Mouse (Mus musculus): Measurements from ENCODE around the gene A630023A22Rik.

A630023A22Rik gene

GRCm38 (mm10) chr14:34102601-34103000 lies at the start of gene A630023A22Rik:
Gene A630023A22Rik (minus strand): TSS chr14:34102754.
- no peak for DNase-seq (ENCODE audit: low spot score in 2 of 2)

DNA sequence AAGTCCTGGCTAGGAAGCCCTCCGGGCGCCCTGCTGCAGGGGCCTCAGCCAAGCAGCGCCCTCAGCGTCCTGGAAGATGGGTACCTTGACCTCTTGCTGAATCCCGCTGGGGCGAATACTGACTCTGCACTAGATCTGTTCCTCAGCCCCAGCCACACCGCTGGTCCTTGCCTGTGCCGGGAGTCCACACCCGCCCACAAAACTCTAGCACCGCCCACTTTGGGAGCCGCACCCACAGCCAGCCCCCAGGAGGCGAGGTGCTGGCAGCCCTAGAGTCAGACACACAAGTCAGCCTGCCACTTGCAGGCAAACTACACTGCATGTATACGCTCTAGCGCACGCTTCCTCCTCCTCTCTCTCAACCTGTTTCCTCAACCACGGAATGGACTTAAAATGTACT lies 49.8 kb upstream of the A630023A22Rik start, which contains the start of gene Npy4r:
TSS of gene Npy4r (minus strand) at position 148 of the 400 bp plus-strand sequence.
- no peak for DNase-seq (ENCODE audit: low spot score in 2 of 2)

GRCm38 (mm10) chr14:34142915-34143314 lies 40.4 kb upstream of the A630023A22Rik start:
- DNase-seq (ENCODE audit: low spot score in 2 of 2), result no peak

DNA sequence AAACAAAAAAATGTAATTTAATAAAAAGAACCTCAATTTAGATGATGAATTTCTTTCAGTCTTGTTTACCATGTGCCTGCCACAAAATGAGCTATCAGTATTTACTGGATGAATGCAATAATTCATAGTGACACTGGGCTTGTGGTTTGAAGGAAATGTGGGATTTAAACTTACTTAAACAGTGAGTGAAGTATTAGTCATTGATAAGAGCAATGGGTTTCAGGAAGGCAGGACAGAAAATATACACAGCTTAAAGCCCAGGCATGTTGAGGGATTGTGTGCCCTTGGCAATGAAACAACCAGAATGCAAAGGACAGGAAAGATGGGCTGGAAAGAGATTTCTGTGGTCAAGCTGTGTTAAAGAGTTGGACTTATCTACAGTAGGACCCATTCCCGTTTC lies 39.8 kb upstream of the A630023A22Rik start:
- no peak for DNase-seq (ENCODE audit: low spot score in 2 of 2)

GRCm38 (mm10) chr14:34139671-34140664 lies 37.4 kb upstream of the A630023A22Rik start:
- no peak for DNase-seq (ENCODE audit: low spot score in 2 of 2)

DNA sequence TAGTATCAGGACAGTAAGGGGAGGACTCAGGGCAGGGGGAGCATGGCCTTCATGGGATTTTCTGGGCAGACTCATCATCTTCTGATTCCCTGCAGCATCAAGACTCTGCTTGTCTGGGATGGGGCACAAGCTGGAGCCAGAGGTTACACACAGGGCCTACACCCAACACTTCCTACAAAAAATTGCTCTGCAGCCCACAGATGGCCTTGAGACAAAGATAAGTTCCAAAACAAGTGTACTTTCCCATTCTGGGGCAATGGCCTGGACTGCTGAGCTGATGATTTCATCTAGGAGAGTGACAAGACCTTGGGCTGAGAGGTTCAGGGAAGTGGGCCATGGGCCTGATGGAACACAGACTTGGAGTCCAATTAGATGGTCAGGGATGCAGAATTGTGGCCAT lies 32.8 kb upstream of the A630023A22Rik start:
- DNase-seq (ENCODE audit: low spot score in 2 of 2), result no peak

DNA sequence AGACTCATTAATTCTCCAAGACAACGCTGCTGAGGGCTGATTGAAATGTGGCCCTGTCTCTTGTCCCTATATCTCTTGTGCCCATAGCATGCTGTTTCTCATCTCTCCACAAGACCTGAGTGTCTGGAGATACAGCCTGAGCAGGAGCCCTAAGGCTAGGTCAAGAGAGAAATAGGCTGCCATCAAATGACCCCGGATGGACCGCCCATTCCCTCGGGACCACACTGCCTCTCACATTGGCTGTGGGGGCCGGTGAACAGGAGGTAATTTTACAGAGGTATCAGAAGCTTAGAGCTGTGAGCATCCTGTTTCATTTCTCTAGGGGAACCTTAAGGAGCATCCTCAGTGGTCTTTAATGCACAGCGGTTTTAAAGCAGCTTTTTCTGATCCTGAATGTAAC lies 28.7 kb upstream of the A630023A22Rik start:
- no peak for DNase-seq (ENCODE audit: low spot score in 2 of 2)

DNA sequence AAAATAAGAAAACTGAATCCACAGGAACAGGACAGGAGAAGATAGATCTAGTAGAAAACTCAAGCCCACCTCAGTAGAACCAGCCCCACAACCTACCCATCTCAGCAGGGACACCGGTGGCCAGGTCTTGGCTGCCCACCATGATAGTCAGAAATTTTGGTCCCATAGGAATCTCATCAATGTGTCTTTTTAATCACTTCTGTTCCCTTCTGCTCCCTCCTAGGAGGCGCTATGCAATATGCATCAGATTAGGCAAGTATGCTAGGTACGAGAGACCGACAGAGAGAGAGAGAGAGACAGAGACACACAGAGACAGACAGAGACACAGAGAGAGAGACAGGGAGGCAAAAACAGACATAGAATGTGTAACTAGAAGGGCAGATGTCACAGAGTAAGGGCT lies 19.1 kb upstream of the A630023A22Rik start:
- DNase-seq (ENCODE audit: low spot score in 2 of 2), result no peak

- no peak for DNase-seq (ENCODE audit: low spot score in 2 of 2)
Observed at GRCm38 (mm10) chr14:34120923-34121351, 18.4 kb upstream of the A630023A22Rik start.

DNA sequence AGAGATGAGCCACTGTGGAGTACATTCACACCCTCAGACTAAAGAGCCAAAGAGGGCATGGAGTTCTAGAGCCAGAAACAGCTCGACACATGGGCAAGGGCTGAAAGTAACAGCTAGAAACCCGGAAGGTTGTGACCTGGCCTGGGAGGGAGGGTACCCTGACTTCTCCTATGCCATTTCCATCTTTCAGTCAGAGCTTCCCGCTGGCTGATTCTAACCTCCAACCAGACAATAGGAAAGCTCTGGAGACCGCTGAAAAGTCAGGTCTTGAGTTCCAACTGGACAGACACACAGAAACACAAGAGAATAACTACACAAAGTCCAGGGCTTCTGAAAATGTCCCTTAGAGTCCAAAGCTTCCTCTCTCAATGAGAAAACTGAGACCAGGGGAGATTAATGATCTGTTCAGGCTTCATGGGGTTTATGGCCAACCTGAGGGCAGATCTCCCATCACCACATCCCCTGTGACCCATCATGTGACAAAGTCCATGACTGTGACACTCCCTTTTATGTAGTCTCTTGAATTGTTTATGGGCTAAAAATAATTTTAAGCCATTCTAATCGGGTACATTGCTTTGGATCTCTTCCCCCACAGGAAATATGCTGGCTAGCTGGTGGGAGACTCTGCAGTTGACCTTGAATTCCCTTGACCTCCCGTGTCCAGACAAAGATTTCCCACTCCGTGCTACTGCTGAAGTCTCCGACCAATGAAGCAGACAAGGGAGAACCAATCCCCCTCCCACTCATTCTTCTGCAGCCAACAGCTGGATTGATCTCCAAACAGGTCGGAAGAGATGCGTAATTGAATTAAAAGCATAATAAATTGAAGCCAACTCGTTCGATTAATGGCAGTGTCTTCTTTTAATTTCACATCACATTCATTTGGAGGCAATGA lies 17.7 kb upstream of the A630023A22Rik start:
- DNase-seq (ENCODE audit: low spot score in 2 of 2), result no peak

GRCm38 (mm10) chr14:34119046-34119723 lies 16.6 kb upstream of the A630023A22Rik start:
- no peak for DNase-seq (ENCODE audit: low spot score in 2 of 2)

DNA sequence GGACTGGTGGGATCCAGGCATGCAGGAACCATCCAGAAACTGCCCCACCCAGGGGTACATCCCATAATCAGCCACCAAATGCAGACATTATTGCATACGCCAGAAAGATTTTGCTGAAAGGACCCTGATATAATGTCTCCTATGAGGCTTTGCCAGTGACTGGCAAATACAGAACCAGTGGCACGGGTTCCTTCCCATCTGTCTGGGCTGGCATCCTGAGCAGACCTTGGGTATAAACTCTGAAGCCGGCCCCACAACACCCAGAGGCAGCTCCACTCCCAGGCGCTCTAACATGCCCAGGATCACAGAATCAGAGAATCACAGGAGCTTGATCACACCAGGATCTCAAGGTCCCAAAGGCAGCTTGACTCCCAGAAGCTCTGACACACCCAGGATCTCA lies 11.8 kb upstream of the A630023A22Rik start:
- DNase-seq (ENCODE audit: low spot score in 2 of 2), result no peak

DNA sequence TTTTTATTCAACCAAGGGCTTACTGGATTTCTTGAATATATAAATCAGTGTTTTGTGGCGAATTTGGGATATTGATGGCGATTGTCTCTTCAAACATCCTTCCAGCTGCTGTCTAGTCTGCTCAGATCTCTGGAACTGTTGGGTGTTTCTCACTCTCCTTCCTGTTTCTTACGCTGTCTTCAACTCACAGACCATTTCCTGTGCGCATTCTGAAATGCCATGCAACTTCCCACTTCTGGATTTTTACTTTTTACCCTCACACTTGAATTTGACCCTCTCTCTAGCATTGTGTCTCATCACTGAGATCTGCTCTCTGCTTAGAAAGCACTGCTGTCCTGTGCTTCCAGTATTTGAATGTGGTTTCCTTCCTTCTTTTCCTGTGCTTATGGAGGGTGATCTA lies 5.0 kb upstream of the A630023A22Rik start:
- no peak for DNase-seq (ENCODE audit: low spot score in 2 of 2)

GRCm38 (mm10) chr14:34106389-34107062 lies 4.0 kb upstream of the A630023A22Rik start:
- no peak for DNase-seq (ENCODE audit: low spot score in 2 of 2)

DNA sequence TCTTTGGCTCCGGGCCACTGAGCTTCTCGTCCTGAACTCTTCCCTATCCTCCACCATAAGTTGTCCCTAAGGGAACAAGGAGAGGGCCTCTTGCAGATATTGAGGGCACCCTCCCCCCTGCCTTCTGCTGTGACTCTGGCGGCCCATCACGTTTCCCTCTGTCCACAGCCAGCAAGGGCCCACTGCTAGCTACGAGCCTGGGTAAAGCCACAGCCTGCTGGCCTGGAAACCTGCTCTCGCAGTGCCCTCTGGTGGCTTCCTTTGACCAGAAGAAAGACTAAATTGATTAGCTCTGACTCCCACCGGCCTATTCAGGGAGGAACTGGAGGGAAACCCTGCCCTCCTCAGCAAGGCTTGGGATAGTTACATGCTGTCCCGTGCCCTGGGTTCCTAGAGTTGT lies 2.3 kb upstream of the A630023A22Rik start:
- DNase-seq (ENCODE audit: low spot score in 2 of 2), result no peak

- no peak for DNase-seq (ENCODE audit: low spot score in 2 of 2)
Observed at GRCm38 (mm10) chr14:34103855-34104254, 1.3 kb upstream of the A630023A22Rik start.

- DNase-seq (ENCODE audit: low spot score in 2 of 2), result no peak
Observed at GRCm38 (mm10) chr14:34096161-34096560, 6.4 kb downstream of the A630023A22Rik start.

DNA sequence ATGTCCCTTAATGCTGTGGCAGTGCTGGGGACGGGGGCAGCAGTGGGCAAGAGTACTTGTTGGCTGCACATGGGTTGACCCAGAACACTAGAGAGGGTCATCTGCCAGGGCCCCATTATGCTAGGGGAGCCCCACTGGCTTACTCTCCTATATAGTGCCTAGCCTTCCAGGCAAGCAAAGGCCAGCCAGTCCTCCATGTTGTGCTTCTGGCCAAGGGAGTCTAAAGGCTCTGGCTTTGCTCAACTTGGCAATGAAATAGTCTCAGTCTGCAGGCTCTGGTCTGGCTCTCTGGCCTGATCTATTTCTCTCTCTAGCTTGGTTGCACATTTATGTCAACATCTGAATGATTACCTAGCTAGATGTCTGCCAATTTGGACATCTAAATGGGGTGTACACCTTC lies 9.7 kb downstream of the A630023A22Rik start:
- no peak for DNase-seq (ENCODE audit: low spot score in 2 of 2)

DNA sequence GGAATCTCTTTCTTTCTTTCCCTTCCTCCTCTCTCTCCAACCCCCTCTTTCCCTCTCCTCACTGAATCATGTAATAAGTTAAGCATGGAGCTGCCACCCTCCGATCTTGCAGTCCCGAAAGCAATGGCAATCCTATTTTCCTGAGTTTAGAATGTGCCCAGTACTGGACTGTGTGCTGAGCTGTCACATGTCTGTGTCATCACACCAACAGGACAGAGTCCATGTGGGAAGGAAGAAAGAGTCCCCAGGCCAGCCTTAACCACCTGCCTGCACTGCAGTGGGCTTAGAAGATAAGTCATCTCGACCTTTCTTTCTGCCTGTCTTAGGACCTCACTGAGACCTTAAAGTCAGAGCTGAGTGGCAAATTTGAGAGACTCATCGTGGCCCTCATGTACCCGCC lies 11.1 kb downstream of the A630023A22Rik start:
- no peak for DNase-seq (ENCODE audit: low spot score in 2 of 2)

DNA sequence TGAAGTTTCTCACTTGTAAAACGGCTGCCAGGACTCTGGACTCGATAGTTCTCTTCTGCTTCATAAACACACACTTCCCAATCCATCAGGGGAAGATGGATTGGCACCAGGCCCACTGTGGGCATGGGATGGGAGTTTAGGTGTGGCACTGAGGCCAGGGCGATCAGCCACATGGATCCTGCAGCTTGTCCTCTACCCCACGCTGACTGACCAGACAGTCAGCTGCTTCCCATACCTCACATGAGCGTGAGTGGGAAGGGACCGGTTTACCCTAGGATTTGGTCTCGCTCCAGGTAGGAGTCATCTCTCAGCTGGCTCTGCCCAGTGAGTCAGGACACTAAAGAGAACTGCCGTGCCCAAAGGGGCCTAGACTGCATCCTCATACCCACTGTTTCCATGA lies 12.8 kb downstream of the A630023A22Rik start:
- DNase-seq (ENCODE audit: low spot score in 2 of 2), result no peak

DNA sequence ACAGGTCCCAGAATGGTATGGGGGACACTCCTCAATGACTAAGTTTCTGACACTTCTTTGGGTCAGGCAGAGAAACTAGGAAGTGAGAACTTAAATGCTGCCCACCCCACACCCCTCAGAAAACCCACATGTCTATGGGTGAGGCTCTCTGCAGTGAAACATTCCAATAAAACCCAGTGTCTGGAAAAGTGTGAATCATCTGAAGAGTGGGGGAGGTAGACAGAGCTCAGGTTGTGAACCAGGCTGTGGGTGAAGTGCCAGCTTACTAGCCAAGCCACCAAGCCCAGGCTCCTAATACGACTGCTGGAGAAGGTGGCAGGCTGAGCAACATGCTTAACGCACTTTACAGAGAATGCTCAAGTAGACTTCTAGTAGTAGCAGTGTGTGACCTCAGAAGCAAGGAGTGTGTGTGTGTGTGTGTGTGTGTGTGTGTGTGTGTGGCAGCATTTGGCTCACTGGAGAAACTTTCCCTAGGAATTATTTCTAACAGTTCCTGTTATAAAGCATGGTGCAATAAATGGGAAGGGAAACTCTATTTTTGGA lies 14.6 kb downstream of the A630023A22Rik start:
- DNase-seq (ENCODE audit: low spot score in 2 of 2), result no peak

Measured in spleen, postnatal 36 days (tissue).